Mouse (Mus musculus) gastrocnemius, adult 2 months (tissue): ENCODE measurements around the gene Tmem129. TPM values are rescaled to one million over a fixed set of nuclear protein-coding genes. Genes with fewer than 3 reads are reported as not detected.

ENCODE experiments used
- DNase-seq: peaks from one replicate; pipeline ENCODE4 v3.0.0; 2022
- H3K27ac ChIP-seq: fragments of 200-600 bp; 2 replicates; pipeline ENCODE4 v1.8.1; 2022; ENCODE audit warnings: mild to moderate bottlenecking
- H3K4me3 ChIP-seq: fragments of 200-600 bp; 2 replicates; pipeline ENCODE4 v1.8.1; 2022; ENCODE audit warnings: mild to moderate bottlenecking, moderate library complexity
- CTCF ChIP-seq: fragments of 200-600 bp; IDR thresholded peaks from 2 replicates; pipeline ENCODE4 v1.8.1; 2022; ENCODE audit warnings: antibody characterized with exemption, mild to moderate bottlenecking, moderate library complexity
- intact Hi-C: fragments of 180-260 bp; cut with DNase I; formaldehyde crosslinking; loops from one replicate; pipeline ENCODE4 v1.15.1; 2025
- total RNA-seq, 2 experiments: library from RNA; stranded (reverse); gene quantifications; 2 replicates each; pipeline ENCODE4 v1.2.3; 2021

Tmem129 gene
- total RNA-seq, 2 experiments from 2014 or later: 9.0 to 11.7 TPM

- H3K4me3 ChIP-seq: peak overlapping the region; percentile 97
- H3K27ac ChIP-seq: peak overlapping the region; percentile 97
- TF ChIP-seq CTCF: no peak
- DNase-seq: peak; percentile 31
- intact Hi-C loops: loop anchor here (10.0 kb wide), 1 partner anchor 763 kb away; the partner anchor contains the start of gene Depdc5
These were observed 30.2 kb downstream of the Tmem129 start for GRCm38 (mm10) chr5:33627968-33628367.

GRCm38 (mm10) chr5:33623766-33624165 lies 34.5 kb downstream of the Tmem129 start:
- no peak for DNase-seq
- Histone ChIP-seq H3K27ac (0 out of 2 replicates have a peak overlapping the region, but pooled peaks have one; percentile 4), H3K4me3 (no peak overlapping the region)
- intact Hi-C loops: loop anchor here (10.0 kb wide), 1 partner anchor 759 kb away; the partner anchor contains the start of gene Depdc5
- TF ChIP-seq CTCF: no peak

- Histone ChIP-seq H3K27ac (peak overlapping the region; percentile 8; the same call in 1 of the 2 replicates), H3K4me3 (no peak overlapping the region)
- TF ChIP-seq CTCF: no peak
- no peak for DNase-seq
- intact Hi-C loops: loop anchor here (10.0 kb wide), 1 partner anchor 758 kb away; the partner anchor contains the start of gene Depdc5
These were observed 35.5 kb downstream of the Tmem129 start for GRCm38 (mm10) chr5:33622671-33623070.

GRCm38 (mm10) chr5:33614391-33614790 lies 43.8 kb downstream of the Tmem129 start:
- H3K4me3 ChIP-seq: no peak overlapping the region
- intact Hi-C loops: no loop called here
- H3K27ac ChIP-seq: no peak overlapping the region
- TF ChIP-seq CTCF: no peak
- peak; percentile 27 for DNase-seq

GRCm38 (mm10) chr5:33611795-33612194 lies 46.4 kb downstream of the Tmem129 start:
- no peak for DNase-seq
- no peak for TF ChIP-seq CTCF
- intact Hi-C loops: no loop called here
- Histone ChIP-seq H3K4me3 (no peak overlapping the region), H3K27ac (no peak overlapping the region)

GRCm38 (mm10) chr5:33609226-33609625 lies 49.0 kb downstream of the Tmem129 start:
- Histone ChIP-seq H3K27ac (0 out of 2 replicates have a peak overlapping the region, but pooled peaks have one; percentile 0), H3K4me3 (no peak overlapping the region)
- no peak for TF ChIP-seq CTCF
- no peak for DNase-seq
- intact Hi-C loops: no loop called here

GRCm38 (mm10) chr5:33607434-33607833 lies 50.8 kb downstream of the Tmem129 start:
- no peak for TF ChIP-seq CTCF
- H3K27ac ChIP-seq: peak overlapping the region; percentile 91
- intact Hi-C loops: no loop called here

GRCm38 (mm10) chr5:33606631-33607030 lies 51.6 kb downstream of the Tmem129 start:
- Histone ChIP-seq H3K4me3 (no peak overlapping the region), H3K27ac (peak overlapping the region; percentile 91)
- intact Hi-C loops: no loop called here
- no peak for TF ChIP-seq CTCF
- peak; percentile 42 for DNase-seq

More at GRCm38 (mm10) chr5:33607434-33607833, 50.8 kb downstream of the Tmem129 start:
- no peak for DNase-seq
- H3K4me3 ChIP-seq: no peak overlapping the region

- intact Hi-C loops: no loop called here
- no peak for TF ChIP-seq CTCF
- peak; percentile 73 for DNase-seq
- Histone ChIP-seq H3K4me3 (peak overlapping the region; percentile 37), H3K27ac (peak overlapping the region; percentile 91)
These were observed 52.9 kb downstream of the Tmem129 start for GRCm38 (mm10) chr5:33605314-33605713.

Other genes starting within 250 kb of the Tmem129 start
- gene Nkx1-1, start 224.4 kb downstream of the Tmem129 start, total RNA-seq: not detected
- 10 to 100 TPM; 59.4 to 68.6 TPM for gene Fam53a, start 28.8 kb downstream of the Tmem129 start, total RNA-seq
- gene Gm9903, start 28.5 kb downstream of the Tmem129 start, total RNA-seq: under 1 TPM in 1 of 2 experiments, not detected in 1; 0.64 TPM
- gene Slbp, start 5.8 kb downstream of the Tmem129 start, total RNA-seq: 1 to 10 TPM; 6.3 to 7.7 TPM
- gene Tacc3, start 288 bp downstream of the Tmem129 start, total RNA-seq: 1 to 10 TPM in 1 of 2 experiments, under 1 TPM in 1; 0.97 to 1.3 TPM
- 1 to 10 TPM; 3.0 to 7.6 TPM for gene Fgfr3, start 63.3 kb upstream of the Tmem129 start, total RNA-seq
- 10 to 100 TPM; 70.4 to 95.2 TPM for gene Letm1, start 124.4 kb upstream of the Tmem129 start, total RNA-seq
- gene Nsd2, start 162.3 kb upstream of the Tmem129 start, total RNA-seq: 10 to 100 TPM in 1 of 2 experiments, 1 to 10 TPM in 1; 9.7 to 10.6 TPM